Mouse (Mus musculus): Measurements from ENCODE around the gene Fbrsl1. TPM values are rescaled to one million over a fixed set of nuclear protein-coding genes. Genes with fewer than 3 reads are reported as not detected.
A peak's percentile ranks its signal among the peaks of the same experiment; 100 is the strongest.

Fbrsl1 gene
- polyA plus RNA-seq (2015; fragmentation: Nextera tagmentation; extraction: Ambion mirVana), result 8.5 and 10.4 TPM in 2 replicates

DNA sequence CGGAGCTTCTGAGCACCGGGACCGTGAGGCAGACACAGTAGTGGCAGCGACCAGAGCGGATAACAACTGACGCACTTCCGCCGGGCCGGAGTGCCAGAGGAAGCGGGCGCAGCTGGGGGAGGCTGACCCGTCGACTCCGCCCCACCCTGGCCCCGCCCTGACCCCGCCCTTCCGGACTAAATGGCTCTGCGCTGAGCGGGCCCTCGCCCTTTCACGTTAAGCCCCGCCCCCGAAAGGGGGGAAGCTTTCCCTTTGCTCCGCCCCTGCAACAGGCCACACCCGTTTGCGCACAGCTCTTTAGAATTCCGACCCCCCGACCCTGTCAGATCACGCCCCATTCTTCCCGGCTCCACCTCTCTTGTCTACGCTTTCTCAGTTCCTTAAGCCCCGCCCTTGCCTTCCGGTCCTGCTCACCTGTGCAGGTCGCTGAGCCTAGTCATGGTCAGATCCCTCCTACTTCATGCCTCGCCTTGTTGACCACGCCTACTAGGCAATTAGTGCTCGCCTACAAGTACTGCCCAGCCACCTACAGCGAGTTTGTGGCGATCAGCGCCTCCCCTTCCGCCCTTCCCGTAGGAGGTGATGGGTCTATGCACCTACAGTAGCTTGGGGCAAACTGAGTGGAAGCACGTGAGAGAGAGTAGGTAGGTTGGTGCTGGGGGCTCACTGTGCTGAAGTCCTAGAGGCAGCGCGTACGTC, at the start of gene Fbrsl1:
Gene Fbrsl1, minus strand, starts transcription at position 68 of the 699 bp plus-strand sequence.
- DNase-seq (ENCODE audit: low spot score), result peak; percentile 99

DNA sequence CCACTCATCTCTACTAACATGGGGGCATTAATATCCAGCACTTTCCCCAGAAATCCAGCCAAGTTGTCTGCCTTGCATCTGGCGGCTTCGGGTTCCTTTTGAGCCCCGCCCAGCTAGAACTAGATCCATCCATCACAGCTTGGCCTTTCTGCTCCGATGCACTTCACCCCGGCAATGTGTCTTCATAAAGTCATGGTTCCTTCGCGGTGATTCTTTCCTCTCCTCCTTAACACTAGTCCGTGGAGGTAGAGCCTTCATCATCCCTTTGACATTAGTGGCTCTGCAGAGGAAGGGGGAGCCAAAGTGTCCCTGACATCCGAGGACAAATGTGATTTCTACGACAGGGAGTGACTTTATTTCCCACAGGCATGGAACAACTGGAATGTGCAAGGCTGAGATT, 49.8 kb upstream of the Fbrsl1 start:
- DNase-seq (ENCODE audit: low spot score), result no peak

DNA sequence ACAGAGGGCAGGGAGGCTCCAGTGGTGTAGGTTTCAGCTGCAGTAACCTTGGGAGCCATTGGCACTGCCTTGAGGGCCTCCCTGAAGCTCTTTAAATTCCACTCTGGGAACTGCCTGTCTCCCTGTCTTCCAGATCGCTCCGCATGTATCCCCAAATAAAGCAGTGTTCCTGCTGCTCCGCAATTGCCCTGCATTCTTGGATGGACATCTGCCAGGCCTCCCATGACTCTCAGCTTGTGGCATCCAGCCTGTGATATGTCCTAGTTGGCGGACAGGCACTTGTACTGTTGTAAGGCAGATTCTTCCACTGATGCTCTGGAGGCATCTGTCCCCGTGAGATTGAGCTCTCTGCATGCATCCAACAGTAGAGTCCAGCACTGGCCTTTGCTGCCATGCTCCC, 49.3 kb upstream of the Fbrsl1 start:
- no peak for DNase-seq (ENCODE audit: low spot score)

DNA sequence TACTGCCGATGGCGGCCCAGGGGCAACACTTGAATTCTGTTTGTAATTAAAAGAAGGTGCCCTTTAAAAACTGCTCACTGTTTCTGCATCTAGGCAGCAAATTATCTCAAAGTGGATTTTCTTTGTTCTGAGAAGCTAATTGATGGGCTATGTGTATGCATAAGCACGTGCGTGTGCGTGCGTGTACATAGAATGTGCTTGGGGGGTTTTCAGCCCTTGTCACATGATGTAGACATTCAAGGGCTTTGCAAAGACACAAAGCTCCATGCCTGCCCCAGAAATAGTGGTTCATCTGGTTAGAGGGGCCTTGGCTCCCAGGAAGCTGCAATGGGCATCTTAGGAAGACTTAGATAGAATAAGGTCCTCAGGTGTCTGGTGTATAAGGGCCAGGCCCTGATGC, 46.7 kb upstream of the Fbrsl1 start:
- no peak for DNase-seq (ENCODE audit: low spot score)

DNA sequence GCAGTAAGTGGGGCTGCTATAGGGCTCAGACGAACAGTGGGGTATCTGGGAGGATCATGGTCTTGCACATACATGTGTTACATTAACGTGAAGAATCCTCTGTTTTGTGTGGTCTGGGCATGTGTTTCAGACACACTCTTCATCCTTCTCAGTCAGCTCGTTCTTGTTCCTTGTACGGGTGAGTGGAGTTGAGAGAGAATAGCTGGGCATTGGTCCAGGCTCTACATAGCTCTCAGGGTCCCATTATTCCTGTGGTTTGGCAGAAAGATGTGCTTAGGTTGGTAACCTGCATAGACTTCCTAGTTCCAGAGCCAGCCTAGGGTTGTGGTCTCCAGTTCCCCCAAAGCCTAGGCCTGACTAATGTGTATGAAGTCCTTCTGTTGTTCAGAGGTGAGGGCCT, 46.1 kb upstream of the Fbrsl1 start:
- DNase-seq (ENCODE audit: low spot score), result no peak

DNA sequence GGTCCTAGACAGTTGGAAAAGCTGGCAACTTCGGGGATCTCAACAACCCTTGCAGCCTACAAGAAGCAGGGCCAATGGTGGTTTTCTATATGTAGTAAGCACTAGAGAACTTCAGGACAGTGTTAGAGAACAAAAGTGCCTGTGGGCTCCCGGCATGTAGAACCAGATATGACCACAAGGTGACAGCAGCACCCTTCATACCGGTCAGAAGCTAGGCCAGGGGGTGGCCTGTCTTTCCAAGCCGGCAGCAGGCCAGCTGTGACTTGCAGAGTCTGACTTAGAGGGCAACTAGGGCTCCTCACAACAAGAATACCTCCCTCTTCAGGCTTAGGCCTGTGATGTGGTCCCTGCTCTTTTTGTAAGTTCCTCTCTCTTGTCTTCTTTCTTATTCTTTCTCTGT, 45.5 kb upstream of the Fbrsl1 start:
- peak; percentile 79 for DNase-seq (ENCODE audit: low spot score)

DNA sequence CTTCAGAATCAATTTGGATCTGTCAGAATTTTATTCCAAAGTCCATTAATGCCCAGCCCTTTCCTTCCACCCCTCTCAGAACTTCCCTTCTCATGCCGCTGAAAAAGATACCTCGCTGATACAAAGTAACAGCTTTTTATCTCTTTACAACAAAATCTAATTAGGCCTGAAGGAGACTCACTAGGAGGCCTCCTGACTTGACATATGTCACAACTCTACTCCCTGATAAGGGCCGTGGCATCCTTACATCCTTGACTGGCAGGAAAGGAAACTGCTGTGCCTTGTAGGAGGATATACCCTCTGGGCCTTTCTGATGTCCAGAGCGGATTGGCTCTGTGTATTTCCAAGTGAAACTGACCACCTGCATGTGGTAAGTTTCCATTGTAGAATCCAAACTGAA, 41.3 kb upstream of the Fbrsl1 start:
- DNase-seq (ENCODE audit: low spot score), result no peak

DNA sequence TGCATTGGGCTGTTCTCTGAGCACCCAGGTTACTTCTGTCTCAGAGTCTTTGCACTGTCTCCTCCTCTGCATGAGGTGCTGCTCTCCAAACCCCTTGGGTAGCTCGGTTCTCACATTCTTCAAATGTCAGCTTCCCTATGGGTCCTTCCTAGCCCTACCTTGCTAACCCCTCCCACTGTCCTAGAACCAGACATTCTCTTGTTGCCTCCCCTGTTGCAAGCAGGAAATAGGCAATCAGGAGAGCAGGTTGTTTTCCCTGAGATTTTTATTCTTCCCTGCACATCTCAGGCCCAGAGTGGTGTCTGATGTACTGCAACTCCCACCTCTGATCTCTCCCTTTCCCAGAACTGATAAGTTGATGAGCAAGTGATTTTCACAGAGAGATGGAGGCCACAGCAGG, 39.6 kb upstream of the Fbrsl1 start:
- DNase-seq (ENCODE audit: low spot score), result no peak

DNA sequence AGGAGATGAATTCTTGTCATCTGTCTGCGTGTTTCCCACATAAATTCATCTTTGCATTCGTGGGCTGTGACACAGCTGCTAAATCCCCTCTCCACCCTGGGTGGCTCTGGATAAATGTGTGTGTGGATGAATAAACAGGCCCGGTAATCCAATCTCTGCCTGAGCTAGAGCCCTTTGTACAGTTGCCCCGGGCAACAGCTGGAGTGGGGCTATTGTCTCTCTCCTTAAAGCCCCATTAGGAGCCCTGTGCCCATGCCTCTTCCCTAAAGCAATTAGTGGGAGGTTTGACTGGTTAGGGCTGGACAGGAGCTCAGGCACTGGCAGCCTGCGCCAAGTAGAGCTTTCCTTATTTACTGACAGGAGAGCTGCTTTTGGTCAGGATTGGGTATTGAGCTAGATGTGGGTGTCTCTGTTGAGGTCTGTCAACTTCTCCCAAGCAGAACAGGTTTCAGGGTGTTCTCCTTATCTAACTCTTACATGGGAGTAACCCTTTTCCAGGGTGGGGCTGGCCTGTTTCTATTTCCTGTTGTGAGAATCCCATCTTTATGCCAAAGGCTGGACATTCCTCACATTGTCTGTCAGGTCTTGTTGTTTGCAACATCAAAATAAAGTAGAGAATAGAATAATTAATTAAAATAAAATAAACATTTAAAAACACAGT, 38.5 kb upstream of the Fbrsl1 start:
- no peak for DNase-seq (ENCODE audit: low spot score)

DNA sequence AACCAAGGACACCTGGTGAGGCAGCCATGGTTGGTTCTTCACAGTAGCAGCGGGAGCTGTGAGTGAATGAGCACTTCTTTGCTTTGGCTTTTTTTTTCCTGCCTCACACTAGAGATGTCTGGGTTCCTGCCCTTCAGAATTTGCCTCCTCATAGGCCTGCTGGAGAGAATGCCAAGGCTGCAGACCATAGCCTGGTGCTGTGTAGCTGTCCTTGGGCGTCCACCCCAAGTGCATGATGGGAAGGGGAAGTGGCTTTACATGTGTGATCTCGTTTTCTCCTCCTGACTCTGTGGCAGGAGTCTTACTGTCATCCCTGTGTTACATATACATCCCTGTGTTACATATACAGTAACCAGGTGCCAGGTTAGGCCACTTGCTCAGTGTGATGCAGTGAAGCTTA, 36.4 kb upstream of the Fbrsl1 start:
- DNase-seq (ENCODE audit: low spot score), result no peak

DNA sequence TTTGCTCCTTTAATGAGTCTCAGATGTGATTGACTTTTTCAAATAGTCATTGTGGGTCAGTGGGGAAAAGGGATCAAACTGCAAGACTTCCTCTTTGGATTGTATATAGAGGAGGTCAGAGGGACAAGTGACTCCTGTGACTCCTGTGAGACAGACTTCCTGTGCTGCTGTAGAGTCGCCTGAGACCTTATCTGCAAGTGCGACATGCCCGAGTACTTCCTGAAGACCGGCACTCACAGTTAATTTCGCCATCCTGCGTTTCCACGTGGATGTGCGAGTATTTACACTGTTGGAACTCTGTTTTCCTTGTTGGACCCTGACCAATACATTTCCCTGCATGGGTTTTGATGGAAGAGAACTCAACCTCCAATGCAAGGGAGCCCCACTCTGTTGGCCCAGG, 30.9 kb upstream of the Fbrsl1 start:
- no peak for DNase-seq (ENCODE audit: low spot score)

DNA sequence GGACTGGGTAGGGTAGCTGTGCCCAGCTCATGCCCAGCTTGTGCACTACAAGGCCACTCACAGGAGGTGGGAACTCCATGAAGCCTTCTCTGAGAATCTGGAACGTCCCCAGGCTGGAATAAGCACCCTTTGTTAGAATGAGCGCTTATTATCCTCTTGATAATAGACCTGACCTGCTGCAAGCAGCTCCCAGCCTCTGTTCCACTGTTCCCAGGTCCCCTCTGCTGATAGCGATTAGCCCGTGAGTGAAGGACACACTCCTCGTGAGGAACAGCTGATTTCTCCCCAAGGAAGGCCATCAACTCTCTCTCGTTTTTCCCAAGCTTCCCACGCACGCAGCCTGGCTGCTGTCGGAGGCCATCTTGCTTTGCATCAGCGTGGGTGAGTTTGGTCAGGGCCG, 25.9 kb upstream of the Fbrsl1 start:
- DNase-seq (ENCODE audit: low spot score), result no peak

DNA sequence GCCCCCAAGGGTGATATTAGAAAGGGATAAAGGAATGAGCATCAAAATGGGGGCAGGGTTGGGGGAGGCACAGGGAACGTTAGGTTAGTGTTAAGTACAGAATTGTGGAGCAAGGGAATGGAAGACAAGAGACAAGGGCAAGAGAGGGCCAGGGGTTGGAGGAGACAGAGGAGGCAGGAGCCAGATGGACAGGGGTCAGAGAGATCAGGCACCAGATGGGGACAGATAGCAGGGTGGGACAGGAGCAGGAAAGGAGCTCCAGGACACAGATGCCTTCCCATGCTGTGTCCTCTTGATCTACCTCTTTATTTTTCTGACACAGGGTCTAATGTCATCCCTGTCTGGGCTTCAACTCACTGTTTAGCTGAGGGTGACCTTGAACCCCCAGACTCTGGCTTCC, 24.5 kb upstream of the Fbrsl1 start:
- DNase-seq (ENCODE audit: low spot score), result no peak

DNA sequence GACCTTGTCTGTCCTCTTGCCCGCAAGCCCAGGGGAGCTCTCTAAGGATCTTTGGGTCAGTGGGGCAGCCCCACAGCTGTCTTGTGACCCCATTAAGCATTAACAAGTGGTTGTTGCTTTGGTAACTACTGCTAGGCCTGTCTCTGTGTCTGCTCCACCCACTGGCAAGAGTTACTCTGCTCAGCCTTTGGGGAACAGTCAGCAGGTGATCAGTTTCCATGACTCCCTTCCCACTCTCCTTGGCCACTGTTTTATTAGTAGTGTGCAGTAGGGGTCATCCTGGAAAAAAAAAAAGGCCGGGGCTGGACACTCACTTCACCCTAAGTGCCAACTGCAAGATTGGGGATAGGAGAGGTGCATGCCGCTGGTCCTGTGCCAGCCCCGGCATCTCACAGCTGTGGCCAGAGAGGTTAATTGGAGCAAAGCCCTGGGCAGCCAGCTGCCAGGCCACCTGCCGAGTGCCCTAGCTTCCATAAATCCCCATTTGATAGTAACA, 23.7 kb upstream of the Fbrsl1 start:
- no peak for DNase-seq (ENCODE audit: low spot score)

DNA sequence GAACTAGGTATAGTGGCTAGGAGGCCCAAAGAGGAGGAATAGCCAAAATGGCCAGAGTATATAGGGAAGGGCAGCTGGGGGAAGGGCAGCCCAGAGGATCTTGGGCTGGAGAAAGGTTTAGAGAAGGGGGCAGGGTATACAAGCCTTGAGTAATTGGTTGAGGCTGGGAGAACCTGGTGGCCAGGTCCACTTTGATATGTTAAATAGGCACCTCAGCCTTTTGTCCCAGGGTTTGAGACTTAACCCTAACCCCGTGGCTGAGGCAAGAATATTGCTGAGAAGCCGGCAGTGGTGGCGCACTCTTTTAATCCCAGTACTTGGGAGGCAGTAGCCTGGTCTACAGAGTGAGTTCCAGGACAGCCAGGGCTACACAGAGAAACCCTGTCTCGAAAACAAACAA, 23.0 kb upstream of the Fbrsl1 start:
- no peak for DNase-seq (ENCODE audit: low spot score)

DNA sequence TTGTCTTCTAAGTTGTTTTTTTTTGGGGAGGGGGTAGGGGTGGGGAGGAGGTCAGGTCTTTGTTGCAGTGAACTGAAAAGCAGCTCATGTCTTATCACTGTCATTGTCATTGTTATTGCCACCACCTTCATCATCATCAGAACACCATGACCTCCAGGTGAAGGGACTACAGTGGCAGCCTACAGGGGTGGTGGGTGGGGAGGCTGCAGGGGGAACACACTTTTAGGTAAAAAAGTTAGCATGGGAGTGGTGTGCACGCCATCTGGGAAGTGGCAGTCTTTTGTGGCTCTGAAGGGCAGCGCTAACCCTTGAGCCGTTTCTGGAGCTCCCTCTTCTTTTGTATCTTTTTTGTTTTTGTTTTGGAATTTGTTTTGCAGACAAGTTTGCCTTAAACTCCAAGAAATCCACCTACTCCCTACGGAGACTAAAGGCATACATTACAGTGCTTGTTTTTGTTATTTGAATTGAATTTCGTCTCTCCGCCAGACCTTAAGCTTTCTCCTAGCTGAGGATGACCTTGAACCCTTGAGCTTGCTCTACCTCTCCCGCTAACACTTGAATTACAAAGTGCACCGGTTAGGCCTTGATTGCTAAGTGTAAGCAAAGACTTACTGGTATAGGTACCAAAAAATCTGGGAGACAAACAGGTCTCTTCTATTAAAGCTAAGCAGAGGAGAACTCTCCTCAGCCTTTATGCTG, 21.1 kb upstream of the Fbrsl1 start:
- DNase-seq (ENCODE audit: low spot score), result no peak

DNA sequence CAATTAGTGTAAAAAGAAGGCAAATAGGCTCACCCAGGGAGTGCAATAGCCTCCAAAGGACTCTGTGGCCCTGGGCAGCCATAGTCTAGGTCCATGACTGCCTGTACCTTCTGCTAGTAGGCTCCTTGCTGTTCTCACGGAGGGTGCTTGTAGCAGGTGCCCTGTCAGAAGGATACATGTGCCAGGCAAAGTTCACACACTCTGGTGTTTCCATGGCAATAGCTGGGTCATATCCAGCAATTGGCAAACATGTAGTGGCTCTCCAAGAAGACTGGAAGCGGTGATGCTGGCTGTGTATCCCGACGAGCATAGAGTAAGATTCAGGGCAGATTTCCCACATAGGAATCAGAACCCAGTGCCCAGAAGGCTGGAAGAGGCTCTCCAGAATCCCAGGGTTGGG, 20.0 kb upstream of the Fbrsl1 start:
- DNase-seq (ENCODE audit: low spot score), result no peak

DNA sequence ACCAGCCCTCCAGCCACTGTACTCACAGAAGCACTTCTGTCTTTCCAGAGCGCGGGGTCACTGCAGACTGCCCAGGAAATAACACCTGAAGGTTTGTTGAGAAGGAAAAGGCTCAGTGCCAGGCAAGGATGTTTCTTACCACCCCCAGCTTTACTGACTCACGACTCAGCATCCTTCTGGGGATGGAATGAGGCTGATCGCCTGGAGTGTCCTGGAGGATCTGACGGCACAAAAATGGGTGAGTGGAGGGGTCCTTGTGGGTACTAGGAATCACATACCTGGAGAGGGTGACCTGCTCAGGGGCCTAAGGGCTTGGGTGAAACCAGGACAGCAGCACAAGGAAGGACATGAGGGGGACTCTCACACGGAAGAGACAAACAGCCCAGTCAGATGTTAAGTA, 19.4 kb upstream of the Fbrsl1 start:
- DNase-seq (ENCODE audit: low spot score), result no peak

DNA sequence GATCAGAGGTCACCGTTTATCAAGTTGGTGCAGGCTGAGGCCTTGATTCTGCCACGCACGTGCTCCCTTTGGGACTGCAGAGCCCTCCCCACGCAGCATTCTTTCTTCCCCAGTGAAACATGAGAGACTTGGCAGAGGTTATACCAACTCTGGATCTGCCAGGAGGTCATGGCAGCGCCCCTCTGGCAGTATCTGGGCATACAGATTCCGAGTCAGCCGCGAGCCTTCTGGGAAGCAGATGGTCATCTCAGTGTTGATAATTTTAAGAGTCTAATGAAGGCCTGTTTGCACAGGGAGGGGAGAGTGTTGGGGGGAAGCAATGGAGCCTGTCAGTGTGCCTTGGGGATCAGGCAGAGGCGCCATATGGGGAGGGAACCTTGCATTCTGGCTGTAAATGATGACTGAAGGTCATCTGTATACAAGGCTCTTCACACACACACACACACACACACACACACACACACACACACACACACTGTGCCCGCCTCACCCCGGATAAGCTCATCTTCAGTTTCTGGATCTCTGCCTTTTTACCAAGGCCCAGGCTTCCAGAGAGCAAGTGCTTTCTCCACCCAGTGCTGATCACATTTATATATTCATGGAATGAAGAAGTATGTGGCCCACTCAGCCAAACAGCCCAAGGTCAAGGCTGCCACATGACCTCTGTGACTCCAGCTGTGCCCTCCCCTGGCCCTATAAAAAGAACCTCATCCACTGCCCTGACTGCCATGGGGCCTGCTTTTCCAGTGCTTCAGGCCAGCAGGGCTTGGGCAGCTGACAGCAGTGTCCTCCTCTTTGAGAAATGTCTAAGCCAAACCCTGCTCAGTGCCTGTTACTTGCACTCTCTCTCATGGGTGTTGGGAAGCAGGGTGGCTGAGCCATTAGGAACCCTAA, 18.5 kb upstream of the Fbrsl1 start:
- no peak for DNase-seq (ENCODE audit: low spot score)

DNA sequence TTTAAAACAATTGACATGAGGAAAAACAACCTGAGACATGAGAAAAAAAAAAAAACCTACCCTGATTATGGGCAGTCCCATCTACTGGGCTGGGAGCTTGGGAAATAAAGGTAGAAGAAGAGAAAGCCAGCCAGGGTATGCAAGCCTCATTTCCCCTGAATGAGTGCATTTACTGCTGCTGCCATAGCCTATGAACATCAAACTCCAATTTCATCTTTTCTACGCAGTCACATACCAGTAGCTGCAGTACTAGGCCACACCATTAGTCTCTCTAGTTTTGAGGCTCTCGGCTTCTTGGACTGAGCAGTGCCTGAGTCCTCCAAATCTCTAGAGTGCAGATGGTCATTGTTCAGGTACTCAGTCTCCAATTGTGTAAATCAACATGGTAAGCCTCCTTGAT, 14.3 kb upstream of the Fbrsl1 start:
- DNase-seq (ENCODE audit: low spot score), result no peak

DNA sequence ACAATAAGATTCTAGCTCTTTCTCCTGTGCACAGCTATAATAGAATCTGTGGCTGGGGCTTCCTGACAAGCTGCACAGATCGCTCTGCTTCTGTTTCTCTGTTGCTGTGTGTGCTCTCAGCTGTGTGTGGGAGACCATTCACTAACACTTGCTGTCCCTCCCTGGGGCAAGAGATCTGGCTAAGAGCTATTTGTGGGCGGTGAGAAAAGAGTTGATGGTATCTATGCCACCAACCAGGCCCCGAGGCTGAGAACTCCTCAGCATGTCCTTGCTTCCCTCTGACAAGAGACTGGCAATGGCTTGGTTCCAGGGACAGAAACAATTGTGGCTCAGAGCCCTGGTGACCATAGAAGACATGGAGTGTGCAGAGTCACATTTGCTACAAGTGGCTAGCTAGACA, 10.6 kb upstream of the Fbrsl1 start:
- DNase-seq (ENCODE audit: low spot score), result no peak

DNA sequence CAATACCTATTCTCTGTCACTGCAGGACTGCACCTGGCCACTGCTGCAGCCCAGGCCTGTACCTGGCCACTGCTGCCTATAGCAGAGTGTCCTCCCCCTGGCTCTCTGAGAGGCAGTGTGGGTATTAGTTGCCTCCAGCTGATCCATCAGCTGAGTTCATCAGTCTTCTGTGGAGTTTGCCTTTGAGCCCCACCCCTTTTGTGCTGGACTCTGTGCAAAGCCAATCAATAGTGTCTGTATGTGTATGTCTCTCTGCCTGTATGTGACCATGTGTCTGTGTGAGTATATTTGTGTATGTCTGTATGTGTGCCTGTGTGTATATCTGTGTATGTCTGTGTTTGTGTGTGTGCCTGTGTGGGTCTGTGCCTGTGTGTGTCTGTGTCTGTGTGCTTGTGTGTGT, 7.0 kb upstream of the Fbrsl1 start:
- no peak for DNase-seq (ENCODE audit: low spot score)
